Mouse (Mus musculus): ENCODE measurements at regions not wholly inside any gene's neighbourhood (a gene's known extent, or its start where the extent isn't known, plus 50 kb on each side); places are given as distances from the start of the nearest gene placed in this dataset.

GRCm38 (mm10) chr14:28781660-28782059 is 236.3 kb upstream of the Lrtm1 start:
- no peak overlapping the region for H3K27ac ChIP-seq (replicated peaks; ENCODE audit: low read depth, low read length)
- no peaks in the 10 kb centered on the region for H3K27me3 ChIP-seq (ENCODE audit: control insufficient read depth, insufficient read depth, low read length)
- H3K4me2 ChIP-seq (ENCODE audit: low read depth, severe bottlenecking) = no peak overlapping the region
- DNase-seq (ENCODE audit: low spot score) = peak; percentile 12
- peaks cover 2% of the 10 kb centered on the region; the same call in 1 of the 2 replicates for H3K4me1 ChIP-seq (ENCODE audit: control insufficient read depth, insufficient read depth, low read length)
- WGBS = 94% methylated on average over 7 of the region's 7 CpGs
- H3K9me3 ChIP-seq (ENCODE audit: control insufficient read depth, low read length) = no peaks in the 10 kb centered on the region
- no peak for ATAC-seq (ENCODE audit: insufficient number of reproducible peaks, low FRiP score, low TSS enrichment, low read depth)
- H3K9ac ChIP-seq (ENCODE audit: low read length) = no peak overlapping the region
- H3K4me3 ChIP-seq (ENCODE audit: low read depth, low read length) = no peak overlapping the region
- no peaks in the 10 kb centered on the region for H3K36me3 ChIP-seq (ENCODE audit: control insufficient read depth, insufficient read depth, low read length)

- Histone ChIP-seq H3K27ac (replicated peaks; ENCODE audit: low read depth, low read length) (no peak overlapping the region), H3K4me1 (ENCODE audit: control insufficient read depth, insufficient read depth, low read length) (no peaks in the 10 kb centered on the region), H3K9me3 (ENCODE audit: control insufficient read depth, low read length) (no peaks in the 10 kb centered on the region), H3K36me3 (ENCODE audit: control insufficient read depth, insufficient read depth, low read length) (no peaks in the 10 kb centered on the region), H3K27me3 (ENCODE audit: control insufficient read depth, insufficient read depth, low read length) (no peaks in the 10 kb centered on the region), H3K4me2 (ENCODE audit: low read depth, severe bottlenecking) (no peak overlapping the region), H3K4me3 (ENCODE audit: low read depth, low read length) (no peak overlapping the region), H3K9ac (ENCODE audit: low read length) (no peak overlapping the region)
- peak; percentile 11 for DNase-seq (ENCODE audit: low spot score)
- ATAC-seq (ENCODE audit: insufficient number of reproducible peaks, low FRiP score, low TSS enrichment, low read depth) = no peak
- WGBS = 84% methylated on average over 6 of the region's 6 CpGs
These were observed 233.8 kb upstream of the Lrtm1 start for GRCm38 (mm10) chr14:28784106-28784633.

GRCm38 (mm10) chr14:28798290-28798689 is 219.7 kb upstream of the Lrtm1 start:
- peak overlapping the region; percentile 32 for H3K4me2 ChIP-seq (ENCODE audit: low read depth, severe bottlenecking)
- peaks cover 2% of the 10 kb centered on the region; the same call in 1 of the 2 replicates for H3K4me1 ChIP-seq (ENCODE audit: control insufficient read depth, insufficient read depth, low read length)
- no peak overlapping the region for H3K27ac ChIP-seq (replicated peaks; ENCODE audit: low read depth, low read length)
- no peaks in the 10 kb centered on the region for H3K27me3 ChIP-seq (ENCODE audit: control insufficient read depth, insufficient read depth, low read length)
- no peaks in the 10 kb centered on the region for H3K36me3 ChIP-seq (ENCODE audit: control insufficient read depth, insufficient read depth, low read length)
- H3K9ac ChIP-seq (ENCODE audit: low read length) = no peak overlapping the region
- H3K9me3 ChIP-seq (ENCODE audit: control insufficient read depth, low read length) = no peaks in the 10 kb centered on the region
- 1% methylated on average over 4 of the region's 4 CpGs for WGBS
- ATAC-seq (ENCODE audit: insufficient number of reproducible peaks, low FRiP score, low TSS enrichment, low read depth) (peak; percentile 44), DNase-seq (ENCODE audit: low spot score) (peak; percentile 67)
- H3K4me3 ChIP-seq (ENCODE audit: low read depth, low read length) = no peak overlapping the region

GRCm38 (mm10) chr14:28801681-28802080 is 216.3 kb upstream of the Lrtm1 start:
- H3K36me3 ChIP-seq (ENCODE audit: control insufficient read depth, insufficient read depth, low read length) = no peaks in the 10 kb centered on the region
- DNase-seq (ENCODE audit: low spot score) = no peak

GRCm38 (mm10) chr14:28802126-28802525 is 215.9 kb upstream of the Lrtm1 start:
- Histone ChIP-seq H3K4me2 (ENCODE audit: low read depth, severe bottlenecking) (no peak overlapping the region), H3K4me3 (ENCODE audit: low read depth, low read length) (no peak overlapping the region), H3K4me1 (ENCODE audit: control insufficient read depth, insufficient read depth, low read length) (peaks cover 2% of the 10 kb centered on the region; the same call in 1 of the 2 replicates), H3K36me3 (ENCODE audit: control insufficient read depth, insufficient read depth, low read length) (no peaks in the 10 kb centered on the region), H3K27ac (replicated peaks; ENCODE audit: low read depth, low read length) (no peak overlapping the region), H3K9me3 (ENCODE audit: control insufficient read depth, low read length) (no peaks in the 10 kb centered on the region), H3K27me3 (ENCODE audit: control insufficient read depth, insufficient read depth, low read length) (no peaks in the 10 kb centered on the region), H3K9ac (ENCODE audit: low read length) (no peak overlapping the region)
- DNase-seq (ENCODE audit: low spot score) (no peak), ATAC-seq (ENCODE audit: insufficient number of reproducible peaks, low FRiP score, low TSS enrichment, low read depth) (no peak)
- WGBS = 74% methylated on average over 5 of the region's 5 CpGs

More at GRCm38 (mm10) chr14:28801681-28802080, 216.3 kb upstream of the Lrtm1 start:
- no peak for ATAC-seq (ENCODE audit: insufficient number of reproducible peaks, low FRiP score, low TSS enrichment, low read depth)
- no peaks in the 10 kb centered on the region for H3K9me3 ChIP-seq (ENCODE audit: control insufficient read depth, low read length)
- H3K9ac ChIP-seq (ENCODE audit: low read length) = no peak overlapping the region
- 67% methylated on average over 4 of the region's 4 CpGs for WGBS
- no peaks in the 10 kb centered on the region for H3K27me3 ChIP-seq (ENCODE audit: control insufficient read depth, insufficient read depth, low read length)
- peaks cover 2% of the 10 kb centered on the region; the same call in 1 of the 2 replicates for H3K4me1 ChIP-seq (ENCODE audit: control insufficient read depth, insufficient read depth, low read length)
- H3K4me3 ChIP-seq (ENCODE audit: low read depth, low read length) = no peak overlapping the region
- no peak overlapping the region for H3K4me2 ChIP-seq (ENCODE audit: low read depth, severe bottlenecking)
- no peak overlapping the region for H3K27ac ChIP-seq (replicated peaks; ENCODE audit: low read depth, low read length)

- no peak for ATAC-seq (ENCODE audit: insufficient number of reproducible peaks, low FRiP score, low TSS enrichment, low read depth)
- DNase-seq (ENCODE audit: low spot score) = no peak
- H3K27me3 ChIP-seq (ENCODE audit: control insufficient read depth, insufficient read depth, low read length) = no peaks in the 10 kb centered on the region
- H3K9ac ChIP-seq (ENCODE audit: low read length) = no peak overlapping the region
- H3K36me3 ChIP-seq (ENCODE audit: control insufficient read depth, insufficient read depth, low read length) = no peaks in the 10 kb centered on the region
- no peak overlapping the region for H3K4me3 ChIP-seq (ENCODE audit: low read depth, low read length)
- H3K27ac ChIP-seq (replicated peaks; ENCODE audit: low read depth, low read length) = no peak overlapping the region
- H3K9me3 ChIP-seq (ENCODE audit: control insufficient read depth, low read length) = no peaks in the 10 kb centered on the region
- no peaks in the 10 kb centered on the region for H3K4me1 ChIP-seq (ENCODE audit: control insufficient read depth, insufficient read depth, low read length)
- no peak overlapping the region for H3K4me2 ChIP-seq (ENCODE audit: low read depth, severe bottlenecking)
- WGBS = 72% methylated on average over 4 of the region's 4 CpGs
These were observed 209.9 kb upstream of the Lrtm1 start for GRCm38 (mm10) chr14:28808094-28808493.

GRCm38 (mm10) chr14:28809355-28809754 is 208.7 kb upstream of the Lrtm1 start:
- 56% methylated on average over 5 of the region's 5 CpGs for WGBS
- Histone ChIP-seq H3K9ac (ENCODE audit: low read length) (no peak overlapping the region), H3K4me1 (ENCODE audit: control insufficient read depth, insufficient read depth, low read length) (no peaks in the 10 kb centered on the region), H3K36me3 (ENCODE audit: control insufficient read depth, insufficient read depth, low read length) (no peaks in the 10 kb centered on the region), H3K4me2 (ENCODE audit: low read depth, severe bottlenecking) (no peak overlapping the region), H3K9me3 (ENCODE audit: control insufficient read depth, low read length) (no peaks in the 10 kb centered on the region), H3K27ac (replicated peaks; ENCODE audit: low read depth, low read length) (no peak overlapping the region), H3K4me3 (ENCODE audit: low read depth, low read length) (no peak overlapping the region), H3K27me3 (ENCODE audit: control insufficient read depth, insufficient read depth, low read length) (no peaks in the 10 kb centered on the region)
- no peak for DNase-seq (ENCODE audit: low spot score)
- no peak for ATAC-seq (ENCODE audit: insufficient number of reproducible peaks, low FRiP score, low TSS enrichment, low read depth)

- H3K27me3 ChIP-seq (ENCODE audit: control insufficient read depth, insufficient read depth, low read length) = no peaks in the 10 kb centered on the region
- H3K36me3 ChIP-seq (ENCODE audit: control insufficient read depth, insufficient read depth, low read length) = no peaks in the 10 kb centered on the region
- no peaks in the 10 kb centered on the region for H3K4me1 ChIP-seq (ENCODE audit: control insufficient read depth, insufficient read depth, low read length)
- H3K9ac ChIP-seq (ENCODE audit: low read length) = no peak overlapping the region
- ATAC-seq (ENCODE audit: insufficient number of reproducible peaks, low FRiP score, low TSS enrichment, low read depth) (no peak), DNase-seq (ENCODE audit: low spot score) (no peak)
- no peak overlapping the region for H3K4me3 ChIP-seq (ENCODE audit: low read depth, low read length)
- H3K4me2 ChIP-seq (ENCODE audit: low read depth, severe bottlenecking) = no peak overlapping the region
- whole genome bisulfite sequencing = 85% methylated on average over 5 of the region's 5 CpGs
- H3K27ac ChIP-seq (replicated peaks; ENCODE audit: low read depth, low read length) = no peak overlapping the region
- H3K9me3 ChIP-seq (ENCODE audit: control insufficient read depth, low read length) = no peaks in the 10 kb centered on the region
These were observed 197.0 kb upstream of the Lrtm1 start for GRCm38 (mm10) chr14:28820970-28821369.

GRCm38 (mm10) chr14:28827186-28827585 is 190.8 kb upstream of the Lrtm1 start:
- Histone ChIP-seq H3K9me3 (ENCODE audit: control insufficient read depth, low read length) (no peaks in the 10 kb centered on the region), H3K27me3 (ENCODE audit: control insufficient read depth, insufficient read depth, low read length) (no peaks in the 10 kb centered on the region), H3K4me1 (ENCODE audit: control insufficient read depth, insufficient read depth, low read length) (no peaks in the 10 kb centered on the region), H3K27ac (replicated peaks; ENCODE audit: low read depth, low read length) (no peak overlapping the region), H3K36me3 (ENCODE audit: control insufficient read depth, insufficient read depth, low read length) (no peaks in the 10 kb centered on the region), H3K4me2 (ENCODE audit: low read depth, severe bottlenecking) (no peak overlapping the region), H3K9ac (ENCODE audit: low read length) (no peak overlapping the region), H3K4me3 (ENCODE audit: low read depth, low read length) (no peak overlapping the region)
- WGBS = 33% methylated on average over 6 of the region's 6 CpGs
- ATAC-seq (ENCODE audit: insufficient number of reproducible peaks, low FRiP score, low TSS enrichment, low read depth) (peak; percentile 72; the same call in 1 of the 2 replicates), DNase-seq (ENCODE audit: low spot score) (peak; percentile 62)

Measured in limb, embryonic 11.5 days (tissue).